8 mouse cellular contexts compared by ENCODE assay signal in the genomic region with DNA sequence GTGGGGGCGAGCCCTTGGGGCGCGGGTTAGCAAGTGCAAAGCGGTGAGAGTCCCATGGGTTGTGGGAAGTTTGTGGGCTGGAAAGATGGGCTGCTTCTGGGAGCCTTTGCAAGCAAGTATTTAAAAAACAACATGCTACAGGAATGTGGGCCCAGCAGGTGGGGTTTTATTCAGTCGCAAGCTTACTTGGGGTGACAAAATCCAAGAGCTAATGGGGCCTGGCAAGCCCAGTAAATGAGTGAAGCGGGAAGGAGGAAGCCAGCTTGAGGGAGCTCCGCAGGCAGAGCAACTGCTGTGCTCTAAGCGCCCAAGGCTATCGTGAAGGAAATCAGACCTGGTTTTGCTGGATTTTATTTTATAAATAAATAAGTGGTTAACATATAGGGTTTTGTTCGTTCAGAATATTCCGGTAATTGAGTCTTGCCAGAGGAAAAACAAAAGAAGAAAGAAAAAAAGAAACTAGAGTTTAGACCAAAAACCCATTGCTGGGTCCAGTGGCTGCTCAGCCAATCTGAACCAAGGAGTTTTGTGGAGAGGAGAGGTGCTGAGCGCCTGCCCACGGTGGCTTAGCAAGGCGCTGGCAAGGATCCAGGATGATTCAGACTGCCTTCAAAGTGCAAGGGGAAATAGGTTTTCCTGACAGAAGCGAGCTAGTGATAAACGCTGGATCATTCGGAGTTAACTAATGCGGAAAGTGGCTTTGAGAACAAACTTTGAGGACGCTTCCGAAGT. TPM values are rescaled to one million over a fixed set of nuclear protein-coding genes. Genes with fewer than 3 reads are reported as not detected.
DNase-seq lines count a peak whose midpoint lies in the region; ATAC-seq lines count a peak whose summit lies in the region.

A gene (minus strand): TSS at position 99 of the 732 bp plus-strand sequence.

- peaks cover 17% of the 10 kb centered on the region for H3K4me1 ChIP-seq in embryonic facial prominence, embryonic 14.5 days (ENCODE audit: control insufficient read depth, insufficient read depth, low read length)
- peaks cover 9 to 11% of the 10 kb centered on the region in 2 experiments for H3K4me1 ChIP-seq in heart, embryonic 14.5 days (ENCODE audit: control insufficient read depth in 2 of 2, insufficient read depth in 2 of 2, low read length in 2 of 2)
- no peaks in the 10 kb centered on the region for H3K4me1 ChIP-seq in liver, embryonic 15.5 days (replicated peaks)
- H3K4me1 ChIP-seq in neural tube, embryonic 15.5 days, result peaks cover 34% of the 10 kb centered on the region

- DNase-seq in left cerebral cortex, adult 18-20 months (ENCODE audit: low spot score in 2 of 2), result peak; percentile 72 to 78
- DNase-seq in left cerebral cortex, adult 11 months (ENCODE audit: low spot score), result no peak
- DNase-seq in embryonic facial prominence, embryonic 14.5 days (ENCODE audit: low spot score), result peak; percentile 91
- peak; percentile 89 for DNase-seq in kidney, postnatal 14 days
- DNase-seq in adipocyte (ENCODE audit: low spot score), result no peak

- H3K9me3 ChIP-seq in embryonic facial prominence, embryonic 14.5 days (ENCODE audit: control insufficient read depth, low read length), result no peaks in the 10 kb centered on the region
- H3K9me3 ChIP-seq in heart, embryonic 14.5 days (ENCODE audit: control insufficient read depth, low read length), result no peaks in the 10 kb centered on the region
- H3K9me3 ChIP-seq in liver, embryonic 15.5 days (replicated peaks), result no peaks in the 10 kb centered on the region
- no peaks in the 10 kb centered on the region for H3K9me3 ChIP-seq in neural tube, embryonic 15.5 days (replicated peaks)

- WGBS in embryonic facial prominence, embryonic 14.5 days, result 1% methylated on average over 20 of the region's 20 CpGs
- WGBS in heart, embryonic 14.5 days, result under 1% methylated on average over 20 of the region's 20 CpGs
- WGBS in liver, embryonic 15.5 days (ENCODE audit: insufficient replicate concordance), result 3% methylated on average over 20 of the region's 20 CpGs
- WGBS in neural tube, embryonic 15.5 days, result 2% methylated on average over 20 of the region's 20 CpGs

- peak within 1 kb of the TSS; percentile 72 for H3K27ac ChIP-seq in embryonic facial prominence, embryonic 14.5 days (replicated peaks; ENCODE audit: low read depth, low read length)
- H3K27ac ChIP-seq in heart, embryonic 14.5 days (replicated peaks in 1 of 2; ENCODE audit: control insufficient read depth in 1 of 2, insufficient read depth in 1 of 2, low read depth in 2 of 2, low read length in 2 of 2), result peak within 1 kb of the TSS; percentile 73 to 90
- peak within 1 kb of the TSS; percentile 56 for H3K27ac ChIP-seq in liver, embryonic 15.5 days (replicated peaks)
- H3K27ac ChIP-seq in neural tube, embryonic 15.5 days (replicated peaks), result peak within 1 kb of the TSS; percentile 81

- peak within 1 kb of the TSS; percentile 69 for H3K4me3 ChIP-seq in embryonic facial prominence, embryonic 14.5 days (ENCODE audit: low read depth, low read length)
- H3K4me3 ChIP-seq in heart, embryonic 14.5 days (ENCODE audit: control insufficient read depth in 1 of 2, insufficient read depth in 1 of 2, low read depth in 1 of 2, low read length in 2 of 2), result peak within 1 kb of the TSS; percentile 64 to 88
- peak within 1 kb of the TSS; percentile 58 for H3K4me3 ChIP-seq in liver, embryonic 15.5 days (replicated peaks)
- peak within 1 kb of the TSS; percentile 75 for H3K4me3 ChIP-seq in neural tube, embryonic 15.5 days (replicated peaks)

- H3K36me3 ChIP-seq in embryonic facial prominence, embryonic 14.5 days (ENCODE audit: control insufficient read depth, insufficient read depth, low read length), result no peaks in the 10 kb centered on the region
- H3K36me3 ChIP-seq in heart, embryonic 14.5 days (ENCODE audit: control insufficient read depth, insufficient read depth, low read length), result no peaks in the 10 kb centered on the region
- no peaks in the 10 kb centered on the region for H3K36me3 ChIP-seq in liver, embryonic 15.5 days (replicated peaks)
- no peaks in the 10 kb centered on the region for H3K36me3 ChIP-seq in neural tube, embryonic 15.5 days

- peaks cover 8% of the 10 kb centered on the region; the same call in 1 of the 2 replicates for H3K27me3 ChIP-seq in embryonic facial prominence, embryonic 14.5 days (replicated peaks; ENCODE audit: control insufficient read depth, insufficient read depth, low read length)
- H3K27me3 ChIP-seq in heart, embryonic 14.5 days (ENCODE audit: control insufficient read depth, insufficient read depth, low read length), result no peaks in the 10 kb centered on the region
- H3K27me3 ChIP-seq in liver, embryonic 15.5 days, result peaks cover 32% of the 10 kb centered on the region
- H3K27me3 ChIP-seq in neural tube, embryonic 15.5 days (replicated peaks), result peaks cover 12% of the 10 kb centered on the region; the same call in 1 of the 2 replicates

- H3K9ac ChIP-seq in embryonic facial prominence, embryonic 14.5 days (ENCODE audit: low read depth, low read length), result peak within 1 kb of the TSS; percentile 64
- H3K9ac ChIP-seq in heart, embryonic 14.5 days (ENCODE audit: low read length), result peak within 1 kb of the TSS; percentile 91
- H3K9ac ChIP-seq in liver, embryonic 15.5 days, result peak within 1 kb of the TSS; percentile 32
- H3K9ac ChIP-seq in neural tube, embryonic 15.5 days (replicated peaks), result peak within 1 kb of the TSS; percentile 77

- H3K4me2 ChIP-seq in embryonic facial prominence, embryonic 14.5 days (ENCODE audit: low read depth, low read length), result peak within 1 kb of the TSS; percentile 87
- peak within 1 kb of the TSS; percentile 86 for H3K4me2 ChIP-seq in heart, embryonic 14.5 days (ENCODE audit: low read length)
- peak within 1 kb of the TSS; percentile 59 for H3K4me2 ChIP-seq in liver, embryonic 15.5 days
- peak within 1 kb of the TSS; percentile 99 for H3K4me2 ChIP-seq in neural tube, embryonic 15.5 days

- ATAC-seq in embryonic facial prominence, embryonic 14.5 days (ENCODE audit: low read depth), result peak; percentile 38; the same call in 1 of the 2 replicates
- no peak; the same call in 1 of the 2 replicates for ATAC-seq in heart, embryonic 14.5 days (ENCODE audit: insufficient number of reproducible peaks, insufficient read depth, low FRiP score, low read depth)
- peak; percentile 14; the same call in 1 of the 2 replicates for ATAC-seq in liver, embryonic 15.5 days (ENCODE audit: insufficient read depth)
- ATAC-seq in neural tube, embryonic 15.5 days (ENCODE audit: low FRiP score), result peak; percentile 51

RNA-seq across cellular contexts. Expression of the gene that starts here (rescaled TPM):
- 10 to 100 TPM; 66.3 to 69.6 TPM for total RNA-seq in left cerebral cortex, adult 18-20 months (2021)
- 7.5 and 8.3 TPM in 2 replicates for polyA plus RNA-seq in embryonic facial prominence, embryonic 14.5 days (2014; fragmentation: Nextera tagmentation; extraction: Ambion mirVana)
- 15.5 and 17.9 TPM in 2 replicates for polyA plus RNA-seq in heart, embryonic 14.5 days (2014; fragmentation: Nextera tagmentation; extraction: Ambion mirVana)
- polyA plus RNA-seq in liver, embryonic 15.5 days (2015; fragmentation: Nextera tagmentation; extraction: Ambion mirVana), result 4.1 and 4.8 TPM in 2 replicates
- 19.1 and 20.3 TPM in 2 replicates for polyA plus RNA-seq in neural tube, embryonic 15.5 days (2015; fragmentation: Nextera tagmentation; extraction: Ambion mirVana)

Comparison
In these comparisons a context has a peak if more than half of its experiments do, and no peak if none do; other contexts are left out.
1. DNase-seq: peak in left cerebral cortex, adult 18-20 months (2 of 2), embryonic facial prominence, embryonic 14.5 days (single experiment) and kidney, postnatal 14 days (single experiment); none in left cerebral cortex, adult 11 months (single experiment) and adipocyte (single experiment).
2. H3K9ac ChIP-seq: peak in every context shown above with its lines; median percentile 91 in heart, embryonic 14.5 days; 77 in neural tube, embryonic 15.5 days; 64 in embryonic facial prominence, embryonic 14.5 days; 32 in liver, embryonic 15.5 days.
3. Peak in every context shown above with its lines, with median percentiles within 50 percentile points of each other: H3K27ac ChIP-seq, H3K4me2 ChIP-seq and H3K4me3 ChIP-seq.